ENCODE assay signal across 31 mouse cellular contexts in the genomic region with DNA sequence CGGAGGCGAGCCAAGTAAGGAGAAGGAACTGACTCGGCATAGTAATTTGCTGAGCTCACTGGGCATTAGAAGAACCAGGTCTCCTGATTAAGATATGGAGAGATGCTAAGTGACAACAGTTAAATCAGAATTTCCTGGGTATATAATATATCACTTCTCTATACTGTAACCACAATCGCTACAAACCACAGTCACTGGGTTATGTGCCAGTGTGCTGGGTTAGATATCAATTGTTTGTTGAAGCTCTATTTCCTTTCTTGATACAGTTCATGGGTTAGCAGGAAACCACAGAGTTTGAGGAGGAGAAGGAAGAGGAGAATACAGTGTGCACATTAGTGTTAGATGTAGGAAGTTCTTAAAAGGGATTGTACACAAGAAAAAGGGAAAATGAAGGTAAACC.
DNase-seq lines count a peak whose midpoint lies in the region; ATAC-seq and TF ChIP-seq lines count a peak whose summit lies in the region.
"Had no signal": no experiment of that assay in that cellular context is flagged by ENCODE, and none has a peak within 500 bp of the region (broad histone marks: within the 10 kb centered on the region; RNA-seq: fewer than 3 reads in every experiment).

No protein-coding gene starts in this region.

- peak; percentile 98 for ATAC-seq in common myeloid progenitor, adult 5-6 weeks (replicated peaks; ENCODE audit: low read depth, poor library complexity, severe bottlenecking)
- peak; percentile 97 for ATAC-seq in megakaryocyte progenitor cell, adult 5-6 weeks (replicated peaks; ENCODE audit: poor library complexity)
- ATAC-seq: forebrain, embryonic 15.5 days; hindbrain, postnatal 0 days; lung, postnatal 0 days had no signal

- no peak for TF ChIP-seq POLR2A in MEL (IDR thresholded peaks at IDR 0.05; ENCODE audit: control insufficient read depth in 1 of 2, insufficient read depth in 1 of 2, low read depth in 1 of 2, low read length in 2 of 2, poor library complexity in 1 of 2)

- no peak overlapping the region for H3K9ac ChIP-seq in MEL (ENCODE audit: control insufficient read depth, low read depth, low read length, poor library complexity, severe bottlenecking)
- H3K9ac ChIP-seq: embryonic facial prominence, embryonic 12.5 days; forebrain, embryonic 15.5 days; heart, embryonic 12.5 days; kidney, embryonic 15.5 days; limb, embryonic 13.5 days; liver, embryonic 13.5 days; neural tube, embryonic 15.5 days had no signal

- peak; percentile 90 for DNase-seq in 416B (ENCODE audit: low read depth)
- peak; percentile 14 for DNase-seq in MEL (ENCODE audit: low read depth, low spot score)
- no peak for DNase-seq in thymus, postnatal 25 days
- no peak for DNase-seq in testis, postnatal 14 days (ENCODE audit: low spot score)
- no peak for DNase-seq in left cerebral cortex, postnatal 10 days (ENCODE audit: extremely low spot score in 1 of 2, low spot score in 2 of 2)
- DNase-seq: adrenal gland, adult 8-10 months; B cell, adult 2 months; cerebellum, adult 8-10 months; cerebellum, postnatal 25 days; embryo, embryonic 11 days; gastrocnemius, postnatal 25 days; kidney, adult 11 months; kidney, postnatal 25 days; liver, embryonic 13.5 days; lung, adult 18-20 months; midbrain, embryonic 14.5 days; retina, postnatal 1 day; right cerebral cortex, postnatal 14 days had no signal

- no peaks in the 10 kb centered on the region for H3K27me3 ChIP-seq in MEL (ENCODE audit: control insufficient read depth in 1 of 2, insufficient read depth in 2 of 2, low read length in 2 of 2)
- H3K27me3 ChIP-seq: embryonic facial prominence, embryonic 12.5 days; forebrain, embryonic 15.5 days; heart, embryonic 12.5 days; kidney, embryonic 15.5 days; limb, embryonic 13.5 days; liver, embryonic 13.5 days; neural tube, embryonic 15.5 days had no signal

- no peak for TF ChIP-seq RAD21 in MEL (IDR thresholded peaks at IDR 0.05; ENCODE audit: low read depth, low read length)

- TF ChIP-seq EP300 in MEL (IDR thresholded peaks at IDR 0.05; ENCODE audit: low read depth in 1 of 2, low read length in 2 of 2) = peak in 1 of 2 experiments; percentile 22; a peak in 1 of 4 replicates

- H3K27ac ChIP-seq in MEL (ENCODE audit: control insufficient read depth, low read depth, low read length) = no peak overlapping the region
- H3K27ac ChIP-seq: embryonic facial prominence, embryonic 12.5 days; forebrain, embryonic 15.5 days; hindbrain, postnatal 0 days; kidney, embryonic 15.5 days; layer of hippocampus, adult 2 months; left cerebral cortex, adult 2 months; limb, embryonic 13.5 days; liver, embryonic 13.5 days; neural tube, embryonic 15.5 days had no signal

- H3K9me3 ChIP-seq in MEL (replicated peaks; ENCODE audit: insufficient read depth, low read length) = no peaks in the 10 kb centered on the region
- H3K9me3 ChIP-seq: embryonic facial prominence, embryonic 12.5 days; forebrain, embryonic 15.5 days; heart, embryonic 12.5 days; kidney, embryonic 15.5 days; limb, embryonic 13.5 days; liver, embryonic 13.5 days; neural tube, embryonic 15.5 days had no signal

- no peak overlapping the region for H3K4me3 ChIP-seq in MEL (ENCODE audit: control insufficient read depth in 1 of 2, insufficient read depth in 1 of 2, low read depth in 2 of 2, low read length in 2 of 2)
- H3K4me3 ChIP-seq: embryonic facial prominence, embryonic 12.5 days; forebrain, embryonic 15.5 days; heart, embryonic 12.5 days; kidney, embryonic 15.5 days; layer of hippocampus, adult 2 months; left cerebral cortex, adult 2 months; limb, embryonic 13.5 days; liver, embryonic 13.5 days; megakaryocyte, embryonic 14.5 days; neural tube, embryonic 15.5 days had no signal

- H3K36me3 ChIP-seq in MEL (ENCODE audit: control insufficient read depth in 1 of 2, insufficient read depth in 2 of 2, low read length in 2 of 2) = no peaks in the 10 kb centered on the region
- H3K36me3 ChIP-seq: embryonic facial prominence, embryonic 12.5 days; forebrain, embryonic 15.5 days; heart, embryonic 12.5 days; kidney, embryonic 15.5 days; limb, embryonic 13.5 days; liver, embryonic 13.5 days; neural tube, embryonic 15.5 days had no signal

- TF ChIP-seq CTCF in MEL (IDR thresholded peaks at IDR 0.05 in 2 of 3, conservative IDR thresholded peaks at IDR 0.05 in 1 of 3; ENCODE audit: control insufficient read depth in 1 of 3, insufficient read depth in 1 of 3, low read depth in 2 of 3, low read length in 3 of 3, poor library complexity in 1 of 3, severe bottlenecking in 1 of 3) = no peak

- H3K4me1 ChIP-seq in MEL (ENCODE audit: control insufficient read depth in 1 of 2, insufficient read depth in 2 of 2, low read length in 2 of 2) = no peaks in the 10 kb centered on the region
- H3K4me1 ChIP-seq: embryonic facial prominence, embryonic 12.5 days; forebrain, embryonic 15.5 days; heart, embryonic 12.5 days; kidney, embryonic 15.5 days; limb, embryonic 13.5 days; liver, embryonic 13.5 days; neural tube, embryonic 15.5 days had no signal

- no peaks in the 10 kb centered on the region for H3K79me2 ChIP-seq in MEL (ENCODE audit: control insufficient read depth, insufficient read depth, low read length, poor library complexity)

- intact Hi-C loops in left cerebral cortex, postnatal 10 days (cut with DNase I) = no loop called here

TF ChIP-seq in MEL, 35 proteins besides CTCF, POLR2A, EP300 and RAD21:
- TF ChIP-seq JUND (IDR thresholded peaks at IDR 0.05; ENCODE audit: low read depth, low read length) = no peak
- TF ChIP-seq RCOR1 (IDR thresholded peaks at IDR 0.05; ENCODE audit: low read depth, low read length) = peak; percentile 35; the same call in 1 of the 2 replicates

Comparison
In these comparisons a context has a peak if more than half of its experiments do, and no peak if none do; other contexts are left out.
1. DNase-seq: peak in 416B (single experiment) and MEL (single experiment); none in thymus, postnatal 25 days (single experiment), testis, postnatal 14 days (single experiment) and left cerebral cortex, postnatal 10 days (0 of 2).